14 mouse cellular contexts compared by ENCODE assay signal in the genomic region with DNA sequence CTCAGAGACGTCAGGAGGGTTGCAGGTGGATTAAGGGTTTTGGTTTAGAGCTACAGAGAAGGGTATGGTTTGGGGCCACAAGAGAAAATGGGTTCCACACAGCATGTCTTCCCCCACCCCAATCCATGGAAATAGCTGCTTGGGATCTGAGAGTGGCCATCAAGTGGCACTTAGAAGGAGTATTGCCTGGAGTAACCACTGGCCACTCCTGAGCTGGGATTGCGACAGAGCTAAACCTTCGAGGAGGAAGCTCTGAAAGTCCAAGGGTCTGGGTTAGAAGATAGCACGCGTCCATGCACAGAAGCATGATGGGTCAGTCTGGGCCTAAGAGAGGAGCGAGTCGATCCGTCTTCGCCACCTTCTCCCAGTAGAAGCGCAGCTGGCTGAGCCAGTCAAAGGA.
"Had no signal": no experiment of that assay in that cellular context is flagged by ENCODE, and none has a peak within 500 bp of the region (broad histone marks: within the 10 kb centered on the region; RNA-seq: fewer than 3 reads in every experiment).

No protein-coding gene starts in this region.

- DNase-seq: kidney, adult 18-20 months; kidney, postnatal 10 days; kidney, postnatal 4 days; retina, postnatal 1 day; right cerebral cortex, postnatal 4 days; spleen, adult 18-20 months; thymus, adult 18-20 months; thymus, postnatal 14 days had no signal

- H3K27me3 ChIP-seq: hindbrain, embryonic 15.5 days had no signal

- H3K9me3 ChIP-seq: hindbrain, embryonic 15.5 days; limb, embryonic 10.5 days; liver, embryonic 15.5 days; midbrain, embryonic 12.5 days had no signal

- H3K27ac ChIP-seq: hindbrain, embryonic 15.5 days; limb, embryonic 10.5 days; liver, embryonic 15.5 days; macrophage; midbrain, embryonic 12.5 days had no signal

- H3K36me3 ChIP-seq: hindbrain, embryonic 15.5 days; limb, embryonic 10.5 days; liver, embryonic 15.5 days; midbrain, embryonic 12.5 days had no signal

- H3K4me1 ChIP-seq: hindbrain, embryonic 15.5 days had no signal

- H3K4me3 ChIP-seq: hindbrain, embryonic 15.5 days; limb, embryonic 10.5 days; liver, embryonic 15.5 days; midbrain, embryonic 12.5 days; myocyte had no signal
